Mouse (Mus musculus): ENCODE results near the gene Sox13. TPM values are rescaled to one million over a fixed set of nuclear protein-coding genes. Genes with fewer than 3 reads are reported as not detected.

The Sox13 gene
- total and polyA plus RNA-seq, 3 experiments = 0.03 TPM; not detected in 2

- Histone ChIP-seq H3K4me1 (ENCODE audit: control insufficient read depth in 1 of 2, insufficient read depth in 2 of 2, low read length in 2 of 2) (no peaks in the 10 kb centered on the region), H3K27me3 (ENCODE audit: control insufficient read depth in 1 of 2, insufficient read depth in 2 of 2, low read length in 2 of 2) (peaks cover under 1 to 6% of the 10 kb centered on the region in 2 experiments; a peak in 3 of 4 replicates), H3K36me3 (ENCODE audit: control insufficient read depth in 1 of 2, insufficient read depth in 2 of 2, low read length in 2 of 2) (no peaks in the 10 kb centered on the region), H3K4me3 (ENCODE audit: control insufficient read depth in 1 of 2, insufficient read depth in 1 of 2, low read depth in 2 of 2, low read length in 2 of 2) (no peak overlapping the region), H3K27ac (ENCODE audit: control insufficient read depth, low read depth, low read length) (no peak overlapping the region), H3K9ac (ENCODE audit: control insufficient read depth, low read depth, low read length, poor library complexity, severe bottlenecking) (no peak overlapping the region), H3K9me3 (replicated peaks; ENCODE audit: insufficient read depth, low read length) (no peaks in the 10 kb centered on the region), H3K79me2 (ENCODE audit: control insufficient read depth, insufficient read depth, low read length, poor library complexity) (no peaks in the 10 kb centered on the region)
- TF ChIP-seq MAX (IDR thresholded peaks at IDR 0.05; ENCODE audit: low read length) = no peak
- TF ChIP-seq POLR2A (IDR thresholded peaks at IDR 0.05; ENCODE audit: control insufficient read depth in 1 of 2, insufficient read depth in 1 of 2, low read depth in 1 of 2, low read length in 2 of 2, poor library complexity in 1 of 2) = no peak
- TF ChIP-seq ZMIZ1 (IDR thresholded peaks at IDR 0.05; ENCODE audit: low read depth, low read length) = no peak
- TF ChIP-seq MAZ (IDR thresholded peaks at IDR 0.05; ENCODE audit: low read depth, low read length) = no peak
- no peak for TF ChIP-seq E2F4 (IDR thresholded peaks at IDR 0.05; ENCODE audit: borderline replicate concordance, low read depth, low read length)
- no peak for TF ChIP-seq TCF12 (IDR thresholded peaks at IDR 0.05; ENCODE audit: low read depth, low read length)
- TF ChIP-seq BHLHE40 (IDR thresholded peaks at IDR 0.05; ENCODE audit: borderline replicate concordance, low read depth, low read length) = no peak
- TF ChIP-seq SIN3A (IDR thresholded peaks at IDR 0.05; ENCODE audit: low read length) = no peak
- TF ChIP-seq UBTF (IDR thresholded peaks at IDR 0.05; ENCODE audit: borderline replicate concordance, insufficient read depth, low read depth, low read length) = no peak
- TF ChIP-seq EP300 (IDR thresholded peaks at IDR 0.05; ENCODE audit: low read depth in 1 of 2, low read length in 2 of 2) = no peak
- no peak for TF ChIP-seq NELFE (IDR thresholded peaks at IDR 0.05; ENCODE audit: low read depth, low read length)
- no peak for DNase-seq (ENCODE audit: low read depth, low spot score)
Observed at GRCm38 (mm10) chr1:133332656-133333430, 91.3 kb downstream of the Sox13 start.

Other genes with a start within 250 kb of the Sox13 start
- gene Golt1a, start 114.6 kb downstream of the Sox13 start, total RNA-seq (2012; rRNA removed) = not detected in 2 replicates
- not detected for gene Golt1a, start 114.6 kb downstream of the Sox13 start, polyA plus RNA-seq (2012; ENCODE audit: insufficient read depth in 1 of 2, insufficient read length in 2 of 2, low read depth in 1 of 2, low replicate concordance in 2 of 2, missing spikeins in 1 of 2)
- gene Kiss1, start 102.5 kb downstream of the Sox13 start, total RNA-seq (2012; rRNA removed) = not detected in 2 replicates
- not detected for gene Kiss1, start 102.5 kb downstream of the Sox13 start, polyA plus RNA-seq (2012; ENCODE audit: insufficient read depth in 1 of 2, insufficient read length in 2 of 2, low read depth in 1 of 2, low replicate concordance in 2 of 2, missing spikeins in 1 of 2)
- 6.9 and 7.1 TPM in 2 replicates for gene Ren1, start 73.9 kb downstream of the Sox13 start, total RNA-seq (2012; rRNA removed)
- 10 to 100 TPM in 1 of 2 experiments, not detected in 1; 16.8 TPM for gene Ren1, start 73.9 kb downstream of the Sox13 start, polyA plus RNA-seq (2012; ENCODE audit: insufficient read depth in 1 of 2, insufficient read length in 2 of 2, low read depth in 1 of 2, low replicate concordance in 2 of 2, missing spikeins in 1 of 2)
- gene Etnk2, start 60.8 kb downstream of the Sox13 start, total RNA-seq (2012; rRNA removed) = 0.08 TPM in 1 of 2 replicates, not detected in the other
- under 1 TPM in 1 of 2 experiments, not detected in 1; 0.06 TPM for gene Etnk2, start 60.8 kb downstream of the Sox13 start, polyA plus RNA-seq (2012; ENCODE audit: insufficient read depth in 1 of 2, insufficient read length in 2 of 2, low read depth in 1 of 2, low replicate concordance in 2 of 2, missing spikeins in 1 of 2)
- gene Snrpe, start 185.9 kb upstream of the Sox13 start, total RNA-seq (2012; rRNA removed) = 528 and 597 TPM in 2 replicates
- 100 to 1,000 TPM in 1 of 2 experiments, not detected in 1; 279 TPM for gene Snrpe, start 185.9 kb upstream of the Sox13 start, polyA plus RNA-seq (2012; ENCODE audit: insufficient read depth in 1 of 2, insufficient read length in 2 of 2, low read depth in 1 of 2, low replicate concordance in 2 of 2, missing spikeins in 1 of 2)
- 2.1 and 2.4 TPM in 2 replicates for gene Zbed6, start 236.5 kb upstream of the Sox13 start, total RNA-seq (2012; rRNA removed)
- 10 to 100 TPM in 1 of 2 experiments, 1 to 10 TPM in 1; 1.4 to 48.2 TPM for gene Zbed6, start 236.5 kb upstream of the Sox13 start, polyA plus RNA-seq (2012; ENCODE audit: insufficient read depth in 1 of 2, insufficient read length in 2 of 2, low read depth in 1 of 2, low replicate concordance in 2 of 2, missing spikeins in 1 of 2)
- gene Gm38394, start 236.9 kb upstream of the Sox13 start, total RNA-seq (2012; rRNA removed) = 0.92 and 1.0 TPM in 2 replicates
- gene Gm38394, start 236.9 kb upstream of the Sox13 start, polyA plus RNA-seq (2012; ENCODE audit: insufficient read depth in 1 of 2, insufficient read length in 2 of 2, low read depth in 1 of 2, low replicate concordance in 2 of 2, missing spikeins in 1 of 2) = 1 to 10 TPM in 1 of 2 experiments, not detected in 1; 5.2 TPM